Mouse (Mus musculus): Measurements from ENCODE around the gene 1700003E16Rik.

DNA sequence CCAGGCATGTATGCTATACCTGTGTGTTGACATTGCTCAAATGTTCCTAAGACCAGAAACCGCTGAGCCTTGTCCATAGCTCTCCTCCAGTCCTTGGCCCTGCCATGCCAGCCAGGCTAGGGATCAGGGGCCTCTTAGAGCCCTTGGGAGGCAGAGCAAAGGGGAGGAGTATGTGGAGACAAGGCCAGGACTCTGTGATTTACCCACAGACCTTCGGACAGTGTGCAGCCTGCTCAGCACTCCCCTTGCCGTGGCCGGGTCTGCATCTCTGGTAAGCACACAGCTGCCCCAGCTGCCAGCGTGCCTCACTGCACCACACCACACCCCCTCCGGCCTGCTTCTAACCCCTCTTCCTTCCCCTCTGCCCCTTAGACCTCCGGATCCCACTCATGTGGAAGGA lies 8.9 kb upstream of the 1700003E16Rik start:
- TF ChIP-seq POLR2A (IDR thresholded peaks at IDR 0.05; ENCODE audit: insufficient read length, low read depth): no peak
- TF ChIP-seq SRF (IDR thresholded peaks at IDR 0.05; ENCODE audit: control insufficient read depth, insufficient read length, low read depth): no peak
- TF ChIP-seq E2F4 (IDR thresholded peaks at IDR 0.05; ENCODE audit: insufficient read depth): no peak
- no peak for TF ChIP-seq REST (IDR thresholded peaks at IDR 0.05; ENCODE audit: insufficient read depth, insufficient read length)
- no peak for TF ChIP-seq CEBPB (IDR thresholded peaks at IDR 0.05; ENCODE audit: insufficient read depth, poor library complexity, severe bottlenecking)
- no peak for TF ChIP-seq POLR2AphosphoS2 (IDR thresholded peaks at IDR 0.05; ENCODE audit: insufficient read length, low read depth)
- no peak for TF ChIP-seq MYOG (IDR thresholded peaks at IDR 0.05; ENCODE audit: control insufficient read depth in 1 of 3, insufficient read depth in 1 of 3, insufficient read length in 2 of 3, low read depth in 2 of 3)
- no peak for TF ChIP-seq MAX (IDR thresholded peaks at IDR 0.05; ENCODE audit: low read depth)
- TF ChIP-seq USF1 (IDR thresholded peaks at IDR 0.05; ENCODE audit: low read depth): no peak
- TF ChIP-seq TCF3 (IDR thresholded peaks at IDR 0.05; ENCODE audit: insufficient read length, low read depth): no peak

Measured in myocyte (in vitro differentiated cells).